Mouse (Mus musculus) neural tube, embryonic 15.5 days (tissue): ENCODE measurements at regions not wholly inside any gene's neighbourhood (a gene's known extent, or its start where the extent isn't known, plus 50 kb on each side); places are given as distances from the start of the nearest gene placed in this dataset.

Experiments
- ATAC-seq: fragments of 200-750 bp; cut with Nextera tagmentation; 2 replicates; pipeline ENCODE4 v1.8.0; 2017; ENCODE audit warnings: mild to moderate bottlenecking, moderate TSS enrichment, moderate library complexity; ENCODE audit not compliant: low FRiP score
- H3K27ac ChIP-seq: fragments of 300-500 bp; sonication (generic); replicated peaks from 2 replicates; pipeline ENCODE4 v1.5.1; 2015; ENCODE audit warnings: mild to moderate bottlenecking, inconsistent platforms
- H3K27me3 ChIP-seq: fragments of 300-500 bp; sonication (generic); replicated peaks from 2 replicates; pipeline ENCODE4 v1.6.1; 2015; ENCODE audit warnings: inconsistent platforms
- H3K36me3 ChIP-seq: fragments of 300-500 bp; sonication (generic); 2 replicates; pipeline ENCODE4 v1.6.1; 2015; ENCODE audit warnings: inconsistent platforms
- H3K4me1 ChIP-seq: fragments of 300-500 bp; sonication (generic); 2 replicates; pipeline ENCODE4 v1.6.1; 2015; ENCODE audit warnings: inconsistent platforms
- H3K4me2 ChIP-seq: fragments of 300-500 bp; sonication (generic); 2 replicates; pipeline ENCODE4 v1.6.1; 2015; ENCODE audit warnings: inconsistent platforms, mild to moderate bottlenecking, moderate library complexity
- H3K4me3 ChIP-seq: fragments of 300-500 bp; sonication (generic); replicated peaks from 2 replicates; pipeline ENCODE4 v1.5.1; 2015; ENCODE audit warnings: mild to moderate bottlenecking, inconsistent platforms
- H3K9ac ChIP-seq: fragments of 300-500 bp; sonication (generic); replicated peaks from 2 replicates; pipeline ENCODE4 v1.6.1; 2015; ENCODE audit warnings: mild to moderate bottlenecking, inconsistent platforms
- H3K9me3 ChIP-seq: fragments of 300-500 bp; sonication (generic); replicated peaks from 2 replicates; pipeline ENCODE4 v1.6.1; 2016; ENCODE audit warnings: inconsistent platforms
- WGBS: fragments of 180-500 bp; shearing (Covaris S2); methylation state at CpG from one replicate; pipeline ENCODE4 v1.1.7; 2015; ENCODE audit warnings: mixed read lengths; 5-methylcytosine and 5-hydroxymethylcytosine counted together

DNA sequence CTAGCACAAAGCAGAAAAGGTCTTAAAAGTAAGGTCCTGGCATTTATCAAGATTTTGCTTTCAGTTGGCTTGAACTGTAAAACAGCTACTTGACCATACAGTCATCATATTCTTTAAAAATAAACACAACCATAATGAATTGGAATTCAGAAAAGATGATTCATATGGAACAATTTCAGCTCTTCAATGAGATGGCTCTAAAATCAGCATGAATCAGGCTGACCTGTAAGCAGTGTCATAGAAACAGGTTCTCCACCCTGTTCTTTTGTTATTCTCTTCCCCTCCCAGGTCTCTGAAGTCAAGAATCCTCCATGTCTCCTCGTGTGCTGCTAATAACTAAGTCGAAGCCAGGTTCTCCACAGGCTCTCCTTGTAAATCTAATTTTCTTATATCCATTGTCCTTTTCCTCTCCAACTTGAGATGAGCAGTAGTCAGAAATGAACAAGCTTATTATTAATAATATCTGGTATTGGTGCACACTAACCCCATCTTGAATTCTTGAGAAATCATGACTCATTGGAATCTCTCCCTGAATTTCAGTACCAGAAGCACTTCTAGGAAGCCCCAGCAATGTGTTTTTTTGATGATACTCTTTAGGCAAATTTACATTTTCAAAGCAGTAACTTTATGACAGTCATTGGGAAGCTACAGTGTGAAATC, 1113.7 kb upstream of the Zeb2 start:
- no peak overlapping the region for H3K9ac ChIP-seq
- no peaks in the 10 kb centered on the region for H3K27me3 ChIP-seq
- no peaks in the 10 kb centered on the region for H3K4me1 ChIP-seq
- H3K36me3 ChIP-seq = no peaks in the 10 kb centered on the region
- no peak overlapping the region for H3K4me3 ChIP-seq
- no peak overlapping the region for H3K4me2 ChIP-seq
- H3K9me3 ChIP-seq = no peaks in the 10 kb centered on the region
- H3K27ac ChIP-seq = no peak overlapping the region
- no peak for ATAC-seq
- 59% methylated on average over 2 of the region's 2 CpGs for WGBS

GRCm38 (mm10) chr2:46218336-46218957, 1101.3 kb upstream of the Zeb2 start:
- Histone ChIP-seq H3K27me3 (no peaks in the 10 kb centered on the region), H3K36me3 (no peaks in the 10 kb centered on the region), H3K27ac (no peak overlapping the region), H3K4me1 (no peaks in the 10 kb centered on the region), H3K4me3 (no peak overlapping the region), H3K9me3 (no peaks in the 10 kb centered on the region), H3K9ac (no peak overlapping the region), H3K4me2 (no peak overlapping the region)
- 96% methylated on average over 7 of the region's 7 CpGs for WGBS
- ATAC-seq = no peak

DNA sequence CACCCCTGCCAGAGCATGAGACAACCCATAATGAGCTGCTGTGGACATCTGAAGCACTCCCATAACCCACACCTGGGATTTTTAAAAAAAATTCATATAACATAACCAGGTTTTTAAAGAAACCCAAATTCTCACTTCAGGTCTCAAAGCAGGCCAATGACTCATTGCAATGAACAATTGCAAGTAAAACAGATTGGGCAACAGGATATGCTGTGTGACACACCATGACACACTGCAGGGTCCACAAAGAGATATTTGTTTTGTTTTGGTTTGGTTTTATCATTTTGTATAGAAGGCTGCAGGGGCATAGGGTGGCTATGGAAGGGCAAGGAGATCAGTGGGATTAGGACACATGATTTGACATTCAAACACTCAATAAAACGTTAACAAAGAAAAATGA, 1082.1 kb upstream of the Zeb2 start:
- ATAC-seq = no peak
- no peaks in the 10 kb centered on the region for H3K9me3 ChIP-seq
- H3K9ac ChIP-seq = no peak overlapping the region
- WGBS = 73% methylated on average over 1 of the region's 1 CpGs
- no peaks in the 10 kb centered on the region for H3K4me1 ChIP-seq
- H3K27me3 ChIP-seq = no peaks in the 10 kb centered on the region
- no peak overlapping the region for H3K27ac ChIP-seq
- H3K36me3 ChIP-seq = no peaks in the 10 kb centered on the region
- no peak overlapping the region for H3K4me2 ChIP-seq
- H3K4me3 ChIP-seq = no peak overlapping the region

- H3K36me3 ChIP-seq = no peaks in the 10 kb centered on the region
- H3K4me3 ChIP-seq = no peak overlapping the region
- H3K9me3 ChIP-seq = no peaks in the 10 kb centered on the region
- no peak for ATAC-seq
- no peak overlapping the region for H3K27ac ChIP-seq
- H3K4me2 ChIP-seq = no peak overlapping the region
- H3K4me1 ChIP-seq = no peaks in the 10 kb centered on the region
- no peaks in the 10 kb centered on the region for H3K27me3 ChIP-seq
- no peak overlapping the region for H3K9ac ChIP-seq
These were observed 1070.2 kb upstream of the Zeb2 start for GRCm38 (mm10) chr2:46187265-46187888.

- ATAC-seq = no peak
- no peak overlapping the region for H3K4me2 ChIP-seq
- H3K36me3 ChIP-seq = no peaks in the 10 kb centered on the region
- H3K4me1 ChIP-seq = no peaks in the 10 kb centered on the region
- no peaks in the 10 kb centered on the region for H3K27me3 ChIP-seq
- H3K9me3 ChIP-seq = no peaks in the 10 kb centered on the region
- H3K9ac ChIP-seq = no peak overlapping the region
- H3K27ac ChIP-seq = no peak overlapping the region
- 83% methylated on average over 2 of the region's 2 CpGs for WGBS
- H3K4me3 ChIP-seq = no peak overlapping the region
These were observed 1066.0 kb upstream of the Zeb2 start for GRCm38 (mm10) chr2:46183241-46183640.

DNA sequence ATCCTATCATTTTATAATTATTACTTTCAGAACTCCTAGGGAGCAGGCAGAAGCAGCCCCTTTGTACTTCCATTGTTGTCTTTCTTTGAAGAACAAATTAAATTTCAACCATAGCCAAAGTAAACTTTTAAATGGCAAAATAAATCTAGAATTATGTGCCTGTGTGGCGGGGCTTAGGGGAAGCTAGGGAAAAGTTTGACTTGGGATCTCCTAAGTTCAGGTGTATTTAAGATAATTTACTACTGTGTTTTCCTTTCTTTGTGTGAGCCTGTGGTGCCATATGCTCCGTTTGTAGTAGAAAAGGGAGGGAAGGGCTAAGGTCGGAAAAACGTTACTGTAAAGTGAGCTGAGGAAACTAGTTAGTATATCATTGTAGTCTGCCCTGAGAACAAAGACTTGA, 1062.5 kb upstream of the Zeb2 start:
- ATAC-seq = no peak
- Histone ChIP-seq H3K4me2 (no peak overlapping the region), H3K27ac (no peak overlapping the region), H3K4me1 (no peaks in the 10 kb centered on the region), H3K9me3 (no peaks in the 10 kb centered on the region), H3K36me3 (no peaks in the 10 kb centered on the region), H3K9ac (no peak overlapping the region), H3K27me3 (no peaks in the 10 kb centered on the region), H3K4me3 (no peak overlapping the region)
- 42% methylated on average over 4 of the region's 4 CpGs for WGBS

GRCm38 (mm10) chr2:46168488-46168887, 1051.3 kb upstream of the Zeb2 start:
- no peak overlapping the region for H3K27ac ChIP-seq
- no peaks in the 10 kb centered on the region for H3K4me1 ChIP-seq
- ATAC-seq = no peak
- H3K36me3 ChIP-seq = no peaks in the 10 kb centered on the region
- 68% methylated on average over 1 of the region's 1 CpGs for WGBS
- no peaks in the 10 kb centered on the region for H3K27me3 ChIP-seq
- H3K9me3 ChIP-seq = no peaks in the 10 kb centered on the region
- no peak overlapping the region for H3K4me2 ChIP-seq
- no peak overlapping the region for H3K9ac ChIP-seq
- H3K4me3 ChIP-seq = no peak overlapping the region

DNA sequence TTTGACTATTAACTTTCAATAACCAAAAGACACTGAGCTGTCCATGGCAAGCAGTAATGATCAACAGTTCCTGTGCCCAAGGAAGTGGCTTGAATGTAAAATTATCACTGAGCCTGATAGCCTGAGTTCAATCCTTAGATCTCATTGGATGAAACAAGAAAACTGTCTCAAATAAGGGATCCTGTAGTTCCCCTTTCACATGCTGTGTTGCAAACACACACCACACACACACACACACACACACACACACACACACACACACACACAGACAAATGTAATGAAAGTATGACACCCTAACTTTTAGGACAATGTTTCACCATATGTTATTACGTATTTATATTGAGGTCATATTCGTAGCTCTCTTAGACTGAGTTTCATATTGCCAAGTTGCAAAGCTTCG, 1032.7 kb upstream of the Zeb2 start:
- 97% methylated on average over 3 of the region's 3 CpGs for WGBS
- no peak overlapping the region for H3K27ac ChIP-seq

GRCm38 (mm10) chr2:46119871-46120270, 1002.7 kb upstream of the Zeb2 start:
- H3K4me1 ChIP-seq = no peaks in the 10 kb centered on the region
- no peak overlapping the region for H3K4me3 ChIP-seq
- H3K27ac ChIP-seq = no peak overlapping the region
- H3K36me3 ChIP-seq = no peaks in the 10 kb centered on the region
- H3K9me3 ChIP-seq = no peaks in the 10 kb centered on the region
- no peak overlapping the region for H3K9ac ChIP-seq
- H3K4me2 ChIP-seq = no peak overlapping the region
- H3K27me3 ChIP-seq = no peaks in the 10 kb centered on the region
- WGBS = 78% methylated on average over 3 of the region's 3 CpGs
- no peak for ATAC-seq

More for the DNA sequence above, 1032.7 kb upstream of the Zeb2 start:
- no peak for ATAC-seq
- no peaks in the 10 kb centered on the region for H3K4me1 ChIP-seq
- H3K4me3 ChIP-seq = no peak overlapping the region
- H3K9me3 ChIP-seq = no peaks in the 10 kb centered on the region
- no peak overlapping the region for H3K4me2 ChIP-seq
- H3K9ac ChIP-seq = no peak overlapping the region
- H3K36me3 ChIP-seq = no peaks in the 10 kb centered on the region
- no peaks in the 10 kb centered on the region for H3K27me3 ChIP-seq

DNA sequence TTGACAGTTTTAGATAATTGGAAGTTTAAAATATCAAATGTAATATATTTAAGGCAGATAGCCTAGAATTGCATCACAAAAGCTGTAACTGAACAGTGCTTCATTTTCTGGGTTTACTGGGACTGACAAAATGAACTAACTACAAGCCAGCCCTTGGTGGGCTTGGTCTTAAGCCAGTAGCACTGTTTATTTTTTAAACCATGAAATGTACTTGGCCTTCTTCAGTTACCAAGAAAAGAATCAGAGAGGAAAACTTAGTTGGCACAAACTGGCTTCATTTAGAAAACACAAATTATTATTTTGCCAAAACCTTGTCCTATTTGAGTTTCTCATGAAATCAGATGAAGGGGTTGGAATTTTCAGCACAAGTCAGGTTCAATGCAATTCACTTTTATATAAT, 989.8 kb upstream of the Zeb2 start:
- Histone ChIP-seq H3K9ac (no peak overlapping the region), H3K4me2 (no peak overlapping the region), H3K9me3 (no peaks in the 10 kb centered on the region), H3K27me3 (no peaks in the 10 kb centered on the region), H3K27ac (no peak overlapping the region), H3K4me1 (no peaks in the 10 kb centered on the region), H3K36me3 (no peaks in the 10 kb centered on the region), H3K4me3 (no peak overlapping the region)
- ATAC-seq = no peak

- Histone ChIP-seq H3K4me2 (no peak overlapping the region), H3K9ac (no peak overlapping the region), H3K9me3 (no peaks in the 10 kb centered on the region), H3K4me3 (no peak overlapping the region), H3K36me3 (no peaks in the 10 kb centered on the region), H3K4me1 (no peaks in the 10 kb centered on the region), H3K27me3 (no peaks in the 10 kb centered on the region), H3K27ac (no peak overlapping the region)
- ATAC-seq = peak; percentile 59; the same call in 1 of the 2 replicates
- WGBS = 68% methylated on average over 7 of the region's 7 CpGs
These were observed 948.0 kb upstream of the Zeb2 start for GRCm38 (mm10) chr2:46065034-46065802.

DNA sequence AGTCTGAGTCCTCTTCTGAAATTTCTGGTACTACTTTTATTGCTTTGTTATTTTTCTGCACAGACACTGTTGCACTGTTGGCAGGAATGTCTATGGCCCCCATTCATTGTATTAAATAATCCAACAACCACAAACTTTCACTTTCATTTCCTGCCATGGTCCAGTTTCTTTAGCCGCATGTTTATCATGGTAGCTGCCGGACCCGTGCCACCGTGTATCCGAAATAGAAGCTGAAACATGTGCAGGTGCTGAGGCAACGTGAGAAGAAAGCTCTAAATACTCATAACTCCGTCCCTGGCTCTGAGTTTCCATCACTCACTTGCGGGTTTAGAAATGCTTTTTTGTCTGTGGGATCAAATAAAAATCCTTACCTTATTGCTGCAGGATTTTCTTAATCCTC, 938.5 kb upstream of the Zeb2 start:
- WGBS = 93% methylated on average over 8 of the region's 8 CpGs

More for the DNA sequence above, 938.5 kb upstream of the Zeb2 start:
- Histone ChIP-seq H3K4me2 (no peak overlapping the region), H3K4me1 (no peaks in the 10 kb centered on the region), H3K4me3 (no peak overlapping the region), H3K9me3 (no peaks in the 10 kb centered on the region), H3K9ac (no peak overlapping the region), H3K27ac (no peak overlapping the region), H3K27me3 (no peaks in the 10 kb centered on the region), H3K36me3 (no peaks in the 10 kb centered on the region)
- ATAC-seq = no peak
